Mouse (Mus musculus): ENCODE results near the gene Spag5.

DNA sequence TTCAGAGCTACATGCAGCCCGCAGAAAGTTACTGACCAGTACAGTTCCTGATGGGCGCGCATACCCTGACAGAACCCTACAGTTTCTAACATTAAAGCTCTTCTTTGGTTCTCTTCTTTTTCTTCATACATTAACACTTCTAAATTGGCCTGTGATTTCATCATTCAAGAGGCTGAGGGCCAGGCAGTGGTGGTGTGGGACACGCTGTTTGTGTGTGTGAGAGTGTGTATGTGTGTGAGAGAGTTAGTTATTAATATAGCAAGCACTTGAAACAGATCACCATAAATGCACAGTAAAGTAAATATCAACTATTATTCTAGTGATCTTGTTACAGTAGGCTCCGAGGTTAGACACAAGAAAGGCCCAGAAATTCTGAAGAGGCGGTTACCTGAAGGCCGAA, 412 bp upstream of the Spag5 start:
- TF ChIP-seq POLR2A (IDR thresholded peaks at IDR 0.05; ENCODE audit: insufficient read depth, low read depth, low read length) (no peak), CTCF (IDR thresholded peaks at IDR 0.05; ENCODE audit: insufficient read depth, low read depth, low read length) (no peak)
